ENCODE assay signal across 25 mouse cellular contexts in the genomic region with DNA sequence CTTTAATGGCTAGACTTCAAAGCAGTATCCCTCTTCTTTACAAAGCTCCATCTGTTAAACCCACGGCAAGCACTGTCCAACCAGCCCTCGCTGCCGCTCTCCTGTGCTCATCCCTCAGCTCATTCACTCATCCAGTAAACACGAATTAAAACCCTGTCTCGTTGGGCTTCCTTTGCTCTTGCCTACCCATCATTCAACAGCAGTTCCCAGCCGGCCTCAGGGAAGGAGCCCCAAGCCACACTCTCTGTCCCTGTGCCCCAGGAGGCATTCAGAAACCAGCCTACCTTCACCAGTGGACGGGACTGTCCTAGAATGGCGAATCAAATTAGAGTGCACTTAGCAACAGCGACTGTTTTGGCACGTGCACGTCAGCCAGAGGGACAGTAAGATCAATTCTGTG. TPM values are rescaled to one million over a fixed set of nuclear protein-coding genes. Genes with fewer than 3 reads are reported as not detected.
A peak's percentile ranks its signal among the peaks of the same experiment; 100 is the strongest.
DNase-seq lines count a peak whose midpoint lies in the region.
"Had no signal": no experiment of that assay in that cellular context is flagged by ENCODE, and none has a peak within 500 bp of the region (broad histone marks: within the 10 kb centered on the region; RNA-seq: fewer than 3 reads in every experiment).

No protein-coding gene starts in this region.

- H3K27ac ChIP-seq in heart, embryonic 10.5 days = no peak overlapping the region
- H3K27ac ChIP-seq: embryonic facial prominence, embryonic 12.5 days; embryonic facial prominence, embryonic 15.5 days; heart, embryonic 13.5 days; hindbrain, embryonic 12.5 days; hindbrain, postnatal 0 days had no signal

- H3K9me3 ChIP-seq in heart, embryonic 10.5 days = no peaks in the 10 kb centered on the region
- H3K9me3 ChIP-seq: embryonic facial prominence, embryonic 12.5 days; embryonic facial prominence, embryonic 15.5 days; G1E; heart, embryonic 13.5 days; hindbrain, embryonic 12.5 days had no signal

- H3K27me3 ChIP-seq in heart, embryonic 10.5 days (ENCODE audit: insufficient read depth, poor library complexity, severe bottlenecking) = no peaks in the 10 kb centered on the region
- H3K27me3 ChIP-seq: CH12.LX; embryonic facial prominence, embryonic 12.5 days; embryonic facial prominence, embryonic 15.5 days; heart, embryonic 13.5 days; hindbrain, embryonic 12.5 days; Patski had no signal

- no peaks in the 10 kb centered on the region for H3K36me3 ChIP-seq in heart, embryonic 10.5 days
- H3K36me3 ChIP-seq: embryonic facial prominence, embryonic 12.5 days; embryonic facial prominence, embryonic 15.5 days; hindbrain, embryonic 12.5 days had no signal

- WGBS in heart, embryonic 10.5 days = 73% methylated on average over 11 of the region's 11 CpGs

- no peak overlapping the region for H3K4me3 ChIP-seq in heart, embryonic 10.5 days
- H3K4me3 ChIP-seq: embryonic facial prominence, embryonic 12.5 days; embryonic facial prominence, embryonic 15.5 days; heart, embryonic 13.5 days; hindbrain, embryonic 12.5 days had no signal

- peaks cover 17% of the 10 kb centered on the region for H3K4me1 ChIP-seq in heart, embryonic 10.5 days

- DNase-seq in cerebellum, adult 11-12 months = peak; percentile 12
- DNase-seq in cerebellum, adult 9-11 months = no peak
- DNase-seq in heart, embryonic 10.5 days (ENCODE audit: low spot score) = peak; percentile 71
- DNase-seq in heart, adult 9 months (ENCODE audit: low spot score in 2 of 2) = no peak
- peak; percentile 36 for DNase-seq in retina, embryonic 14.5 days (ENCODE audit: low spot score)
- DNase-seq in retina, postnatal 1 day = no peak
- DNase-seq: adrenal gland, postnatal 10 days; adrenal gland, postnatal 36 days; B cell, adult 2 months; cerebellum, adult 11 months; cerebellum, adult 8-10 months; cerebellum, postnatal 14 days; forebrain, postnatal 0 days; gastrocnemius, postnatal 10 days; gastrocnemius, postnatal 36 days; kidney, adult 11 months; kidney, adult 8-10 months had no signal

RNA-seq across cellular contexts. Expression of a gene that starts 44.8 kb away (rescaled TPM):
- polyA plus RNA-seq in heart, embryonic 10.5 days (2016; fragmentation: Nextera tagmentation; extraction: Ambion mirVana) = 60.7 and 64.9 TPM in 2 replicates

Comparison
In these comparisons a context has a peak if more than half of its experiments do, and no peak if none do; other contexts are left out.
1. DNase-seq: peak in cerebellum, adult 11-12 months (single experiment), heart, embryonic 10.5 days (single experiment) and retina, embryonic 14.5 days (single experiment); none in cerebellum, adult 9-11 months (single experiment), heart, adult 9 months (0 of 2) and retina, postnatal 1 day (single experiment).